Mouse (Mus musculus): Measurements from ENCODE around the gene Mfsd7a. TPM values are rescaled to one million over a fixed set of nuclear protein-coding genes. Genes with fewer than 3 reads are reported as not detected.
"Not testable (repeated sequence)": the region's sequence is repeated elsewhere in the genome, so short reads cannot be mapped to it uniquely, and the experiment has no call there.

The Mfsd7a gene
- under 1 TPM; 0.14 to 0.30 TPM for total RNA-seq (2021)

- intact Hi-C loops (cut with DNase I) = no loop called here
- peak in 1 of 2 experiments; percentile 79 for DNase-seq (ENCODE audit: extremely low spot score in 1 of 2, low spot score in 2 of 2)
These were observed at the start of gene Mfsd7a for GRCm38 (mm10) chr5:108448785-108449668. Gene Mfsd7a (minus strand): TSS chr5:108448891.

GRCm38 (mm10) chr5:108486148-108486547 is 37.5 kb upstream of the Mfsd7a start:
- DNase-seq (ENCODE audit: extremely low spot score in 1 of 2, low spot score in 2 of 2); intact Hi-C loops (cut with DNase I): not testable (repeated sequence)

- intact Hi-C loops (cut with DNase I) = no loop called here
- DNase-seq (ENCODE audit: extremely low spot score in 1 of 2, low spot score in 2 of 2) = peak in 1 of 2 experiments; percentile 26
These were observed 36.5 kb upstream of the Mfsd7a start for GRCm38 (mm10) chr5:108485239-108485638.

- intact Hi-C loops (cut with DNase I) = no loop called here
- DNase-seq (ENCODE audit: extremely low spot score in 1 of 2, low spot score in 2 of 2) = no peak
These were observed 34.3 kb upstream of the Mfsd7a start for GRCm38 (mm10) chr5:108483006-108483405.

- intact Hi-C loops (cut with DNase I) = no loop called here
- DNase-seq (ENCODE audit: extremely low spot score in 1 of 2, low spot score in 2 of 2) = no peak
These were observed 27.3 kb upstream of the Mfsd7a start for GRCm38 (mm10) chr5:108475977-108476376.

GRCm38 (mm10) chr5:108473737-108474136 is 25.0 kb upstream of the Mfsd7a start:
- DNase-seq (ENCODE audit: extremely low spot score in 1 of 2, low spot score in 2 of 2) = no peak
- intact Hi-C loops (cut with DNase I) = no loop called here

GRCm38 (mm10) chr5:108469617-108470016 is 20.9 kb upstream of the Mfsd7a start:
- no peak for DNase-seq (ENCODE audit: extremely low spot score in 1 of 2, low spot score in 2 of 2)
- intact Hi-C loops (cut with DNase I) = no loop called here

- intact Hi-C loops (cut with DNase I) = no loop called here
These were observed 18.0 kb upstream of the Mfsd7a start for GRCm38 (mm10) chr5:108466647-108467046.

GRCm38 (mm10) chr5:108465131-108465891 is 16.6 kb upstream of the Mfsd7a start:
- intact Hi-C loops (cut with DNase I) = no loop called here
- no peak for DNase-seq (ENCODE audit: extremely low spot score in 1 of 2, low spot score in 2 of 2)

More at GRCm38 (mm10) chr5:108466647-108467046, 18.0 kb upstream of the Mfsd7a start:
- no peak for DNase-seq (ENCODE audit: extremely low spot score in 1 of 2, low spot score in 2 of 2)

- intact Hi-C loops (cut with DNase I) = loop anchor here (5.0 kb wide), 1 partner anchor 95 kb away; the partner anchor contains the start of gene Gm42517
- no peak for DNase-seq (ENCODE audit: extremely low spot score in 1 of 2, low spot score in 2 of 2)
These were observed 13.8 kb upstream of the Mfsd7a start for GRCm38 (mm10) chr5:108462446-108462845.

- intact Hi-C loops (cut with DNase I) = loop anchor here (5.0 kb wide), 1 partner anchor 94 kb away; the partner anchor contains the start of gene Gm42517
- DNase-seq (ENCODE audit: extremely low spot score in 1 of 2, low spot score in 2 of 2) = peak; percentile 95 to 98
These were observed 12.7 kb upstream of the Mfsd7a start, which contains the start of gene Pcgf3 for GRCm38 (mm10) chr5:108461082-108462065. Gene Pcgf3 (plus strand): TSS chr5:108461232.

GRCm38 (mm10) chr5:108460461-108460860 is 11.8 kb upstream of the Mfsd7a start:
- intact Hi-C loops (cut with DNase I) = loop anchor here (5.0 kb wide), 1 partner anchor 93 kb away; the partner anchor contains the start of gene Gm42517
- DNase-seq (ENCODE audit: extremely low spot score in 1 of 2, low spot score in 2 of 2) = no peak

GRCm38 (mm10) chr5:108458706-108459105 is 10.0 kb upstream of the Mfsd7a start:
- intact Hi-C loops (cut with DNase I) = no loop called here
- DNase-seq (ENCODE audit: extremely low spot score in 1 of 2, low spot score in 2 of 2) = no peak

- no peak for DNase-seq (ENCODE audit: extremely low spot score in 1 of 2, low spot score in 2 of 2)
- intact Hi-C loops (cut with DNase I) = no loop called here
These were observed 5.4 kb upstream of the Mfsd7a start for GRCm38 (mm10) chr5:108454094-108454493.

- DNase-seq (ENCODE audit: extremely low spot score in 1 of 2, low spot score in 2 of 2) = no peak
- intact Hi-C loops (cut with DNase I) = no loop called here
These were observed 3.7 kb upstream of the Mfsd7a start for GRCm38 (mm10) chr5:108452422-108452821.

- intact Hi-C loops (cut with DNase I) = no loop called here
- DNase-seq (ENCODE audit: extremely low spot score in 1 of 2, low spot score in 2 of 2) = no peak
These were observed 2.9 kb upstream of the Mfsd7a start for GRCm38 (mm10) chr5:108451611-108452010.

GRCm38 (mm10) chr5:108450837-108451540 is 2.3 kb upstream of the Mfsd7a start:
- intact Hi-C loops (cut with DNase I) = no loop called here
- DNase-seq (ENCODE audit: extremely low spot score in 1 of 2, low spot score in 2 of 2) = no peak

GRCm38 (mm10) chr5:108447857-108448256 is 834 bp downstream of the Mfsd7a start:
- DNase-seq (ENCODE audit: extremely low spot score in 1 of 2, low spot score in 2 of 2) = no peak
- intact Hi-C loops (cut with DNase I) = no loop called here
